Mouse (Mus musculus) layer of hippocampus, adult 8-10 months (tissue): ENCODE measurements around the gene Adgrg4. TPM values are rescaled to one million over a fixed set of nuclear protein-coding genes. Genes with fewer than 3 reads are reported as not detected.
A peak's percentile ranks its signal among the peaks of the same experiment; 100 is the strongest.

Experiments used
- DNase-seq, 2 experiments: peaks; one replicate each; pipeline ENCODE4 v3.0.0; 2022; ENCODE audit warnings: low spot score in 2 of 2
- total RNA-seq, 4 experiments: library from RNA; stranded (reverse); gene quantifications; 2 replicates each; pipeline ENCODE4 v1.2.4; 2022

Gene Adgrg4
- total RNA-seq = not detected

- no peak for DNase-seq
Observed at GRCm38 (mm10) chrX:56869863-56870262, at the start of gene Adgrg4. TSS of gene Adgrg4 (plus strand) at chrX:56870163.

GRCm38 (mm10) chrX:56821765-56822603 lies 48.0 kb upstream of the Adgrg4 start, which contains the start of gene Map7d3:
TSS of gene Map7d3 (minus strand) at chrX:56822326.
- DNase-seq = no peak

GRCm38 (mm10) chrX:56827492-56827891 lies 42.5 kb upstream of the Adgrg4 start:
- DNase-seq = no peak

GRCm38 (mm10) chrX:56835842-56836241 lies 34.1 kb upstream of the Adgrg4 start:
- no peak for DNase-seq

- DNase-seq = peak in 1 of 2 experiments; percentile 7
Observed at GRCm38 (mm10) chrX:56839369-56839768, 30.6 kb upstream of the Adgrg4 start.

- peak in 1 of 2 experiments; percentile 2 for DNase-seq
Observed at GRCm38 (mm10) chrX:56841255-56841654, 28.7 kb upstream of the Adgrg4 start.

- DNase-seq = no peak
Observed at GRCm38 (mm10) chrX:57012891-57013290, 142.9 kb downstream of the Adgrg4 start.

GRCm38 (mm10) chrX:57042774-57043173 lies 172.8 kb downstream of the Adgrg4 start, which contains the start of gene Brs3:
TSS of gene Brs3 (plus strand) at chrX:57043074.
- no peak for DNase-seq

- no peak for DNase-seq
Observed at GRCm38 (mm10) chrX:57043869-57044268, 173.9 kb downstream of the Adgrg4 start.

Other genes with a start within 250 kb of the Adgrg4 start
- gene Fhl1, start 138.4 kb upstream of the Adgrg4 start, total RNA-seq = 100 to 1,000 TPM in 1 of 4 experiments, 10 to 100 TPM in 3; 77.8 to 104 (median 90.7) TPM
- not detected for gene Map7d3, start 47.8 kb upstream of the Adgrg4 start, total RNA-seq
- gene Brs3, start 172.9 kb downstream of the Adgrg4 start, total RNA-seq = not detected
- gene Htatsf1, start 183.4 kb downstream of the Adgrg4 start, total RNA-seq = 10 to 100 TPM; 54.3 to 60.5 (median 58.1) TPM
- not detected for gene Vgll1, start 217.9 kb downstream of the Adgrg4 start, total RNA-seq